Mouse (Mus musculus) central nervous system, embryonic 11.5 days (tissue): ENCODE data around the gene Olfr474. TPM values are rescaled to one million over a fixed set of nuclear protein-coding genes. Genes with fewer than 3 reads are reported as not detected.

Experiments
- polyA plus RNA-seq: library from polyadenylated mRNA; depleted of rRNA; stranded (reverse); fragments of >200 nt; gene quantifications from 2 replicates; pipeline ENCODE4 v1.2.3, GENCODE M21; 2012; rRNA removed

Olfr474 gene
- polyA plus RNA-seq: not detected in 2 replicates

DNA sequence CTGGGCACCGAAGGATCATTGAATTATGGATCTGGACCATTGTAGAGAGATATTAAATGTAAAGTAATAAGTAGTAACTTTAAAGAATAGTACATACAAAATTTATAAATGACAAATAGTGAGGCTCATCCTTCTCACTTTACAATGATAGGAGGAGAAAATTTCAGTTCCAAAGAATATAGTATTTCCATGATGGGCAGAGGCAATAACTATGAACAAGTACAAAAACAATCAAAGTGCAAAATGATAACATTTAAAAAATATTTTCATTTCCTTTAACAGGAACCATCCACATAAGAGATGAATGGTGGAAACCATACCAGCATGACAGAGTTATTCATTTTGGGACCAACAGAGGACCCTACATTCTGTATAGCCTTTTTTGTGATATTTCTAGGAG lies at the start of gene Olfr474:
Gene Olfr474 (plus strand): TSS at position 301 of the 400 bp plus-strand sequence.

DNA sequence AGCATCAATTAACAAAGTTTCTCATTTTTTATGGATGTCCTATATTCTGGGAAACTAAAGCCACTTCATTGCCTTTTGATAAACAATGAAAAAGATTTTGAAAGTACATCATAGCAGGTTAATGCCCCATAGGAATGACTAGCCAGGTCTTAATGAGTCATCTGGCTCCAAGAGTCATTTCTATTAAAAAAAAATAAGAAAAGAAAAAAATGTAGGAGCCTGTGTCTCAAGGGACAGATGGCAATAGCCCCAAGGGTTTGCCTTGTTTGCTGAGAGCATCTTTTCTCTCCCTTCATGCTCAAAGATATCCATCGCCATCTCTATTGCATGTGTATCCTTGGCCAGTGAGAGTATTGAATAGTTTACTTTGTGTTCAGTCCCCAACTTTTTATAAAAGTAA lies 24.3 kb upstream of the Olfr474 start, which contains the start of gene Olfr473:
Gene Olfr473 (plus strand): TSS at position 301 of the 400 bp plus-strand sequence.

DNA sequence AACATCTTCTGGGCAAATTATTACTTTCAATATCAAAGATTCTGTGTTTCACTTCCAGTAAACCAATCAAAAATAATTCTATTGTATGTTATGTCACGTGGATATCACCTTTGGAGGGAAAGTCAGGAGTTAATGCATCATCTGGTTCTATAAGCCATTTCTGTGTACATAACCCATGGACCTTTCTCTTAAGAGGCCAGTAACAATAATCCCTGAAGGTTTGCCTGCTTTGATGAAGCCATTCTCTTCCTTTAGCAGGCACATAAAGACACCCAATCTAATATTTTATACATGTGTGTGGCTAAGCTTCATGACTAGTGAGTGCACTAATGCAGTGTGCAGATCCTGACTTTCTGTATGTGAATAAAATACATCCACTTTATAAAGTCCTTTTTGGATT lies 10.1 kb downstream of the Olfr474 start, which contains the start of gene Olfr476:
Gene Olfr476 (plus strand): TSS at position 301 of the 400 bp plus-strand sequence.

DNA sequence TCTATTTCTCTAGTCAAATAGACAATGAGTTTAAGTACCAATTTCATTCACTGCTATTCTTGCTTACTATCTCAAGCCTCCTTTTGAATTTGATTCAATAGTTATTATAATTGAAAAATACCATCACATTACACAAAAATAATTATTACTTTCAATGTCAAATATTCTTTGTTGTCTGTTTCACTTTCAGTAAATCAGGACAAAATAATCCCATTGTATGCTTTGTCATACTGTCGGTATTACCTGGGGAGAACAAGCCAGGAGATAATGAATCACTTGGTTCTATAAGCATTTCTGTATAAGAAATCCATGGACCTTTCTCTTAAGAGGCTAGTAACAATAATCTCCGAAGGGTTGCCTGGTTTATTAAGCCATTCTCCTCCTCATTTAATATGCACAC lies 31.9 kb downstream of the Olfr474 start, which contains the start of gene Olfr477:
Gene Olfr477 (plus strand): TSS at position 301 of the 400 bp plus-strand sequence.

Other genes starting within 250 kb of the Olfr474 start
- 0.16 and 0.24 TPM in 2 replicates for gene Cyb5r2, start 196.6 kb upstream of the Olfr474 start, polyA plus RNA-seq
- gene Ovch2, start 153.4 kb upstream of the Olfr474 start, polyA plus RNA-seq: not detected in 2 replicates
- gene Olfr467, start 142.4 kb upstream of the Olfr474 start, polyA plus RNA-seq: not detected in 2 replicates
- not detected in 2 replicates for gene Olfr469, start 129.1 kb upstream of the Olfr474 start, polyA plus RNA-seq
- not detected in 2 replicates for gene Olfr470, start 107.2 kb upstream of the Olfr474 start, polyA plus RNA-seq
- gene Olfr472, start 56.7 kb upstream of the Olfr474 start, polyA plus RNA-seq: not detected in 2 replicates
- gene Olfr473, start 24.2 kb upstream of the Olfr474 start, polyA plus RNA-seq: not detected in 2 replicates
- gene Olfr476, start 10.2 kb downstream of the Olfr474 start, polyA plus RNA-seq: not detected in 2 replicates
- gene Olfr477, start 32.0 kb downstream of the Olfr474 start, polyA plus RNA-seq: not detected in 2 replicates
- not detected in 2 replicates for gene Olfr478, start 79.3 kb downstream of the Olfr474 start, polyA plus RNA-seq
- not detected in 2 replicates for gene Olfr479, start 96.0 kb downstream of the Olfr474 start, polyA plus RNA-seq
- gene Olfr480, start 112.7 kb downstream of the Olfr474 start, polyA plus RNA-seq: not detected in 2 replicates
- gene Olfr481, start 125.2 kb downstream of the Olfr474 start, polyA plus RNA-seq: not detected in 2 replicates
- not detected in 2 replicates for gene Olfr482, start 142.9 kb downstream of the Olfr474 start, polyA plus RNA-seq
- gene Olfr483, start 146.2 kb downstream of the Olfr474 start, polyA plus RNA-seq: not detected in 2 replicates
- gene Olfr484, start 172.8 kb downstream of the Olfr474 start, polyA plus RNA-seq: not detected in 2 replicates
- not detected in 2 replicates for gene Olfr485, start 205.2 kb downstream of the Olfr474 start, polyA plus RNA-seq
- gene Olfr486, start 218.1 kb downstream of the Olfr474 start, polyA plus RNA-seq: not detected in 2 replicates